Mouse (Mus musculus): ENCODE measurements around the gene Scamp1.
"Not testable (repeated sequence)": the region's sequence is repeated elsewhere in the genome, so short reads cannot be mapped to it uniquely, and the experiment has no call there.

Scamp1 gene

DNA sequence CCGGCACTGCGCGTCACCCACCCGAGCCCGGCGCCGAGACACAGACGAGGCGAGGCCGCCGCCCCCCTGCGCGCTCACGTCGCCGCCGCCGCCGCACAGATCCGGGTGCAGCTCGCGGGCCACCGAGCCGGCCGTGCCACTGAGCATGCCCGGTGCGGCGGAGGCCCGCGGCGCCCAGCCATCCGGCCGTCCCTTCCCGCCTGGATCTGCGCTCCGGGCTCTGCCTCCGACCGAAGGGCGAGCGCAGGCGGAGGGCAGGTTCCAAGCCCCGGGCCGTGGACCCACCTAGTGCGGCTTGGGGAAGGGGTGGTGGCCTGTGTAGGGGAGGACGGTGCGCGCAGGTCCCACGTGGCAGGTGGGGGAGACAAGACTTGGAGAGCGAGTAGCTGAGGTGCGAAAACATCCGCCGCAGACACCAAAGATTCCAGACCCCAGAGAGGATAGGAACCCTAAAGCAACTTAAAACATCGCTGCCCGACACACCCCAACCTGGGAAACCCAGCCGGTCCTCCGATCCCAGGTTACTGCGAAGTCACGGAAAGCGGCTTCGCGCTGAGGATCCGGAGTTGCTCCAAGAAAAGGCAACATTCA lies at the start of gene Scamp1:
Scamp1 (minus strand) TSS at position 577 of the 591 bp plus-strand sequence.
- DNase-seq (ENCODE audit: low read depth), result peak; percentile 57

DNA sequence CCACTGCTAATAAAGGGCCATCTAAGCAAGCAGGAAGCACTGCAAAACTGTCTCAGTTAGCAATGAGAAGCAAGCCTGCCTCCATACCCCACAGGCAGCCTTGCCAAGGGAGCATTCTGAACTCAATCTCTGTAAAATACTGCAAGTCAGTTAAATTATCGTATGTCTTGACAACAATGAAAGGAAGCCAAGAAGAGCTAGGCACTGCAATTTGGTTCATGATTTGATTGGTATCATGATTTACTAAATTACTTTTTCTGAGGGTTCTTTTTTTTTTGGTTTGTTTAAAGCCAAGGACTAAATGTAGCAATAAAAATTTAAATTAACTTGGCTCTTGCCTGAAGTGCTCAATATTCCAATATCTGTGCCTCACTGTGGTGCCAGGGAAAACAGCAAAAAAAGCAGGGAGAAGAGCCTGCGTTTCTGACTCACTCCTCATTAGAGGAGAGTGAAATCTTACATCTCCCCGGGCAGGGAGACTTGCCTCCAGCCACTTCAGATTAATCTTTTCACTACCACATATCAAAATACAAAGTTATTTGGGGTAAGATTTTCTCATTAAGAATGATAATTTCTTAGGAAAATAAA lies 44.8 kb upstream of the Scamp1 start:
- DNase-seq (ENCODE audit: low read depth), result no peak

DNA sequence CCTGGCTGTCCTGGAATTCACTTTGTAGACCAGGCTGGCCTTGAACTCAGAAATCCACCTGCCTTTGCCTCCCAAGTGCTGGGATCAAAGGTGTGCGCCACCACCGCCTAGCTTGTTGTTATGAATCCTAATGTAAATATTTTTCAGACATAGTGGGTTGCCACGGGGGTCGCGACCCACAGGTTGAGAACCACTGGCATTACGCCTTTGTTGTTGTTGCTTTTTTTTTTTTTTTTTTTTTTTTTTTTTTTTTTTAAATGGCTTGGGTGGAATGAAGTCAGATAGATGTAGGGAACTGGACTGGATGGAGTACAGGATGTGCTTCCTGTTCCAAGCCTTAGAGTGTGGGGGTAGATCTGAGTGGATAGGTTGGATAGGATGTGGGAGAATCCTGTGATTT lies 43.3 kb upstream of the Scamp1 start:
- not testable (repeated sequence) for DNase-seq (ENCODE audit: low read depth)

DNA sequence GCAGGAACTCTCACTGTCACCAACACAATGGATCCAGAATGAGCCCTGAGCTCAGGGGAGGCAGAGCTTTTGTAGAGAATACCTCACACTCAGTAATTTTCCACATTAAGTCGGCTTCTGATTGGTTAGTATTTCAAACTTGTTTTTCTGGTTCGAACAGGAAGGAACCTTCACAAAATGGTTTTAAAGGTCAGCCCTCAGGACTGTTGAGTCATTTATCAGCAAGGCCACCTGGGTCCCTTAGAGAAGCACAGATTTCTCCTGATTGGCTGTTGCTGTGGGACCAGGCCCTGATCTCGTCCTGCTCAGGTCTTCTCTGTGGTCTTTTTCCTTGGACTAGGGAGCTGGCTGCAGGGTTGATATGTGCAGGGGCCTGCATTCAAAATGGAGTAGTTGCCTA lies 42.4 kb upstream of the Scamp1 start:
- no peak for DNase-seq (ENCODE audit: low read depth)

DNA sequence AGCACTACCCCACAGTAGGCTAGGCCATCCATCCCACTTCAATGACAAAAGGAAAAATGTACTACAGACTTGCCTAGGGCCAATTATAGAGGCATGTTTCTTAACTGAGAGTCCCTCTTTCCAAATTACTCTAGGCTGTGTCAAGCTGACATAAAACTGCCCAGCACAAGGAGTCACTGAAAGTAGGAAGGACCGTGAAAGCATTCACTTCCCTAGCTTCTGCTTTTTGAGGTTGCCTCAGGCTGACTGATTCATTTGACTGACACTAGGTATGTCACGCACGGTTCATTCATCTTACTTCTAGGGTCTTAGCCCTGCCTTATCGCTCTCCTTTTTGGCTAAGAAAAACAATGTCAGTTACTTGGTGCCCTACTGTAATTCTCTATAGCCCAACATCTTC lies 36.8 kb upstream of the Scamp1 start:
- no peak for DNase-seq (ENCODE audit: low read depth)

DNA sequence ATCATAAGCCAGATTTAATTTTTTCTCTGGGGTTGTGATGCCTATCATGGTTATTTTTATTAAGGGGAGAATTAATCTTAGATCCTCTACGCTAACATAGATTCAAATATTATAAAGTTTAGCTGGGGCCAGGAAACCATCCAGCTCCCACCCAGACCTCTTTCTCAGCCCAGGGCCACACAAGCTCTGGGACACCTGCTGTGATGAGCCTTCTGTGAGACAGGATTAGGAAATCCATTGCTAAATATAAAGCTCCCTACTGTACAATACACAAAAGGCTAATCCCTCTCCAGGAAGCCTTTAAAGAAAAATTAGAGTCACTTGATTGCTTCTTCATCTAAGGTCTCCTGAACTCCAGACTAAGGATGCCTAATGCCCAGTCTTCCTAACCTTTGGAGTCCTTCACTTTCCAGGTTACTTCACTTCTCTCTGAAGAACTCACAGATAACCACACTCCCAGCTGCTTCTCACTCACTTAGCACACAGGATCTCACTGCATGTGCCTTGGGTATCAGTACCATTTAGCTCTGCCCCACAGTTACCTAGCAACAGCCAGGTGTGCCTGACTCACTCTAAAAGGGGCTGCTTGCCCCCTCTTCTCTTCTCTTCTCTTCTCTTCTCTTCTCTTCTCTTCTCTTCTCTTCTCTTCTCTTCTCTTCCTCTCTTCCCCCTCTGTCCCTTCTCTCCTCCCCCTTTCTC lies 35.6 kb upstream of the Scamp1 start:
- no peak for DNase-seq (ENCODE audit: low read depth)

DNA sequence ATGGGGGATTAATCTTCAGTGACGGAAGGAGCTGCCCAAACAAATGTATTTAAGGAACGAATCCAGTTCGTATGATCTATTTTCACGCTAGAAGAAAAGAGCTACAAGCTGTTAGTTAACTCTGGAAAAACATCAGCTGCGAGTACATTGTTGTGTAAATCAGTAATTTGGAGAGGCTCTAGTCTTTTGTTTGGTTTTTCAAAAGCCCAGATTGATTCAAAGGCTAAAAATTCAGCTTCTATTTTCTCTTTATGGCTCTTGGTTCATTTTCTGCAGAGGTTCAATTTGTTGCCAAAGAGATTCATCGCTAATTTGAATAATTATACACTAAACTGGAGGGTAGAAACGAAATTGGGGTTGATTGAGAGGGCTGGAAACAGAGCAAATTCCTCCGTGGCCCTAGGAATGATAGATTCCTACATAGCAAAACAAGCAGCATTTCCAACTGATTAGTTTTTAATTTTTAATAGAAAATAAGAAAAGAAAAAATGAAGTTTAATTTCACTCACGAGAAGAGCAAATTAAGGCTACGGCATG lies 31.4 kb upstream of the Scamp1 start:
- DNase-seq (ENCODE audit: low read depth), result no peak

DNA sequence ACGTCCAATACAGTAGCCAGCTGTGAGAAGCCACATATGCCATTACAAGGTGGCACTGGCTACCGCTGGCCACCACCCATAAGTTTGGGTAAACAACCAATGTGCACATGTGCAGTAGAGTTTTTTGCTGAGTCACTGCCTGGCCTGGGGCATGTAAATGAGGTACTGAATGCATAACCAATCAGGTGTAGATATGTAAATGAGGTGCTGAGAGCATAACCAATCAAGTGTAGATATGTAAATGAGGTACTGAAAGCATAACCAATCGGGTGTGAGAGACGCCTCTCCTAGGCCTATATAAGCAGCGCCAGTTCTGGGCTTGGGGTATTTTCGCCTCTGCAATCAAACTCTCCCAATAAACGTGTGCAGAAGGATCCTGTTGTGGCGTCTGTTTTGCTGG lies 27.2 kb upstream of the Scamp1 start:
- not testable (repeated sequence) for DNase-seq (ENCODE audit: low read depth)

DNA sequence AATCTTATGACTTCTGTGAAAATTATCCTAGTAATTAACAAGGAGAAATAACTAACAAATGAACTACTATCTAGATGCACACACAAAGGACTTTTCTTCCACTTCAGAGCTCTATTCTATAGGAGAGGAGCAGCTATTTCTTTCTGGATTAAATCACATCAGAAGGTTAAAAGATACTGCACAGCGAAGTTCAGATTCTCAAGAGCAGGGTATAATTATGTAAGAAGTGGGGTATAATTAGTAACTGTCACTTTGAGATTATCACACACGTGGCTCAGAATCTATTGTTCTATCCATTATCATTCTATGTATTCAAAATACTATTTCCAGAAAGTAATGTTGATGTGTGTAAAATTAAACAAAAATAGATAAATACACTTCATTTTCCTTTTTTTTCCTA lies 22.6 kb upstream of the Scamp1 start:
- DNase-seq (ENCODE audit: low read depth), result no peak

DNA sequence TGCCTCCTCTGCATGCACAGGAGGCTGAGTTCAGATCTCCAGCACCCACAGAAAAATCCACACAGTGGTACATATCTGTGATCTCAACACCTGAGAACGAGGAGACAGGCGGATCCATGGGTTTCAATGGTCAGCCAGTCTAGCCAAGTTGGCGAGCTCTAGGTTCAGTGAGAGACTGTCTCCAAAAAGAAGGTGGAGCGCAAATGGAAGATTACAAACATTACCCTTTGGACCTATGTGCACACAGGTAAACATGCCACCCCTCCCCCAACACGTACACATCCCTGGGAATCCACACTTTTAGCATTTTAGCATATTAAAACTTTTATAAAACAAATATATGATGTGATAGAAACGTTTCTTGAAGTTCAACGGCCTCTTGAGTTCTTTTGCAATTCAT lies 21.9 kb upstream of the Scamp1 start:
- no peak for DNase-seq (ENCODE audit: low read depth)

DNA sequence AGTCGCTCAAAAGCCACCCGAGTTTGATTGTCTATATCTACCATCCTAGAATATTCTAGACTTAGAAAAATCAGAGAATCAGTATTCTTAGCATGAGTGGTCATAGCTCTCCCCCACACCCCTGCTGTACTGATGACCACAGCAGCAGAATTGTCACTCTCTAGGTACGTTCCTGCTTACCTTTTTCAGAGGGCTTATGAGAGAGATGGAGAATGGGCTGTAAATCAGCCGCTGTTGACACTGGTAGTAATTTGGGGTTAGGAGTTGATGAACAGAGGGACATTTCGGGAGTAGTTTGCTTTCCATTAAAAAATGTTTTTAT lies 21.3 kb upstream of the Scamp1 start:
- no peak for DNase-seq (ENCODE audit: low read depth)

DNA sequence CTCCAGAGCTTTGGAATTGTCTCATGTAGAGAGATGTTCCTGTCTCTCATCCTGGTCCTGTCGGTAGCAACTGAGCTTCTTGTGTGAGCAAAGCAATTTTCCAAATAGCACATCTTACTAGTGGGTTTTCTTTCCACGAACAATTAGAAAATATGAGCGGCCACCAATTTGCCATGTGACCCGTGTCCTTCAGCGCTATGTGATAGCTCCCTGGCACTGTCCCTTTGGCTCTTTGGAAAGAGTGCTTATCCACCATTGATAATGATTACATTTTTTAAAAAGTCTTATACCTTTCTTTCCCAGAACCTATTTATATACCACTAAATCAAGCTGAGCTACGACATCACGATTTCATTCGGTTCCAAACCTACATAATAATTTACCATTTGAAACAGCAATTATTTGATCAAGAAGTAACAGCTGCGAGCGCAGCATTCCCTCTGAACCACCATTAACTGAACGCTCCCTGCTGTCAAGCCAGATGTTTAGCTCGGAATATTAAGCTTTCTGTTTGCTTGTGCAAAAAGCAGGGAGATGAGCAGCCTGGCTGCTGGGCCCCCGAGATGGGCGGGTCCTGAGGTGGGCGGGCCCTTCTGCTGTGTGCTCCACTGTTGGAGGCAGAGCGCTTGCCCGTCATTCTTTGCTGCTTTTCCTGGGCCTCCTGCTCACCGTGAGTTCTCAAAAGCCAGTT lies 20.8 kb upstream of the Scamp1 start:
- no peak for DNase-seq (ENCODE audit: low read depth)

DNA sequence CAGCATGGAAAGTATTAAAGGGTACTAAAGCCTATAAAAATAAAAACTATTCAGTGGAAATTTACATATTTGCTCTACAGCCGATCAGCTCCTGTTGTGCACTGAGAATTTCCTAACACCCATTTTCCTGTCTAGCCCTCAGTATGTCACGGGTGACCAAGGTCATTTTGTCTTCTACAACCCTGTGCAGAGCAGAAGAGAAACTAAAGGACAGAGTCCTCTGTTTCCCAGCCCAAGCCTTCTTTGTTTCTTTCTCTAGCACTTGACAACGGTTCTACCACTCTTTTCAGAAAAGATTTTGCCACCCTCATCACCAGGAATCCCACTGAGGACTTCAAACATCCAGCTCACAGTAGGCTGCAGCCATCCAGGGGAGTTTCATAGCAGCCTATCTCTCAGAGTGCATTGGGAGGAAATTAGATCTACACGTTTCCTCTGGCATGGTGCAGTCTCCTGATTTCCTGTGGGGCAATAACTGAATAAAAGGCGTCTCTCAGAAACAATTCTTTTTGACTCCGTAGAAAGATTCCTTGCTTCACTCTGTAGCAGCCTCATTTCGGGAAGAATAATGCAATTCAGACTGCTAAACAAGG lies 15.4 kb upstream of the Scamp1 start:
- DNase-seq (ENCODE audit: low read depth), result no peak

DNA sequence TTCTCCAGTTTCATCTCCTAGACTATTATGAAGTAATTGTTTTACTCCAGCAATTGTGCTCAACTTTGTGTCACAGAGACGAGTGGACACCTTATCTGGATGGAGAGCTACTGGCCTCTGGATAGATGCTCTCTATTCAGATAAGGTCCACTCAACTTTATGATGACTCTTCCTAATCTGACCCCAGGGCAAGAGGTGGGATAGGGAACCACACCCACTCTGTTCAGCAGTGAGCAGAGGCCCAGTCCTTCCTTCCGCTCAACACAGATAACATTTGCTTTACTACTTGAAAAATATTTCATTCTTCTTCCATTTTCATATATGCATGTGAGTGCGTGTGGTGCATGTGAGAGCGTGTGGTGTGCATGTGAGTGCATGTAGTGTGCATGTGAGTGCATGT lies 14.6 kb upstream of the Scamp1 start:
- DNase-seq (ENCODE audit: low read depth), result no peak

DNA sequence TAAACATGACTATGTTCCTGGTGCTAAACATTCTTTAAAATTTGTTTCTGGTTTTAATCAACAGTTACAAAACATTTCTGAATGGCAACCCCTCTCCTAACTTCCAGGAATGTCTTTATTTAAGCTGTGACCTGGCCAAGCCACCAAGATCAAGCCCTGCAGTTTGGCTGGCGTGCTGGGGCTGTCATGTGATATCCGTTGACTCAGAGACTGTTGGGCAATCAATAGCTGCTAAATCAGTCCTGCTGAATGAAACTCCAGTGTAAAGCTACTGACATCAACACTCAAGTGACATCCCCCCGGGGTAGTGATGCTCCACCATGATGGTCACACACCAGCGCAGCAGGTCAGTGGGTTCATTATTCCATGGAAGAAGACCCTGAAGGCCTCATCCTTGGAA lies 12.7 kb upstream of the Scamp1 start:
- peak; percentile 96 for DNase-seq (ENCODE audit: low read depth)

DNA sequence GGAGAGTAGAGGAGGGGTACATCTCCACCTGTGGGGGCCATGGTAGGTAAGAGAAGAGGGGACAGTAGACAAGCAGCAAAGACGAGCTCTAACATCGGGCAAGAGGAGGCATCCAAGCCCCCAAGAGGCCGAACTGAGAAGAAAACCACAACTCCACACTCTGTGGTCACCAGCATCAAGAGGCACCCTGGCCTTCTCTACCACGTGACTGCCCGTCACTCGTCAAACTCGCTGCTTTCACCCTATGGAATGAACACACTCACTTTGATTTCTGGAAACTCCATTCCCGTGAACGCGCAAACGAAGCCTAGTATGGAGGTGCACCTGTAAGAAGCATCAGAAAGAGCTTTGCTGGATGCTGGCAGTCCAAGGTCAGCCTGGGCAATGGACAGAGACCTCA lies 10.7 kb upstream of the Scamp1 start:
- no peak for DNase-seq (ENCODE audit: low read depth)

DNA sequence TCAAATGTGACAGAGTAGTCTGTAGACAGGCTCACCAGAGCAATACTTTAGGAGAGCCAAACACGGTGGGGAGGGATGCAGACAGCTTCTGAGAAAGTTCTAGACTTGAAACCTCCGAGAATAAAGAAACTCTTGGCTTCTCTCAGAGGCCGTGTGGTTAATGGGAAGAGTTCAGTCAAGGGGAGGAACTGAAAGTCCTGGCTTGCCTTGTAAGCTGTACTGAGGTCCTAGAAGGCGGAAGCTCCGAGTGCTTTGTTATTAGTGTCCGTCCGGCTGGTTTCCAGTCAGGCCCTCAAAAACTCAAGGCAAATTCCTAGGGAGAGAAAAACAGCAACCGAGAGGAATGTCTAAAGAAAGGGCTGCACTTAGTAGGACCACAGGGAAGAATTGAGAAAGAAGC lies 10.3 kb upstream of the Scamp1 start:
- DNase-seq (ENCODE audit: low read depth), result no peak

DNA sequence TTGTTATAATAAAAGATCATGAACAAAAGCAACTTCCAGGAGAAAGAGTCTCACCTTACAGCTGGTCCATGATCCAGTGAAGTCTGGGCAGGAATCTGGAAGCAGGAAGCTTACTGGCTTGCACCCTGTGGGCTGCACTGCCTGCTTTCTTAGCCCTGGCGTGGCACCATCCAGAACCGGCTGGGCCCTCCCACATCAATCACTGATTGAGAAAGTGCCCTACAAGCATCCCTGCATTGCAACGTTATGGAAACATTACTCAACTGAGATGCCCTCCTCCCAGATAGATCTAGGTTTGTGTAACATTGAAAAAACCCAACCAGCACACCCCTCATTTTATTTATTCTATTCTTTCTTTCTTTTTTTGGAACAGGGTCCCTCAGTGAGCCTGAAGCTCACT lies 9.2 kb upstream of the Scamp1 start:
- DNase-seq (ENCODE audit: low read depth), result no peak

DNA sequence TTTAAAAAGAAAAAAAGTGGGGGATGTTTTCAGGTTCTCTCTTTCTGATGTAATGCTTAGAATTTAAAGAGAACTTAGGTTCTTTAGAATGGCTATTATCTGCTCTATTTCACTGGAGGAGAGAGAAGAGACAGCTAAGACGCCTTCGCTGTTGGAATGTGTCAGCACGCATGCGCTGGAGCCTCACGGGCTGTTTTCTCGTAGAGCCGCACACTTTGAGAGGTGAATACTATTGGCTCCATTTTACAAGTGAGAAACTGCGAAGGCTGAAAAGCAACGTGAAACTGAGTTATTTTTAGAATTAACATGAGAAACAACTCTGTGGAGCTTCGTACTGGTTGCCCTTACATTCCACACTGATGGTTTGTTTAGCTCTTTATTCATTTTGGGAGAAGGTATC lies 8.3 kb upstream of the Scamp1 start:
- DNase-seq (ENCODE audit: low read depth), result no peak

DNA sequence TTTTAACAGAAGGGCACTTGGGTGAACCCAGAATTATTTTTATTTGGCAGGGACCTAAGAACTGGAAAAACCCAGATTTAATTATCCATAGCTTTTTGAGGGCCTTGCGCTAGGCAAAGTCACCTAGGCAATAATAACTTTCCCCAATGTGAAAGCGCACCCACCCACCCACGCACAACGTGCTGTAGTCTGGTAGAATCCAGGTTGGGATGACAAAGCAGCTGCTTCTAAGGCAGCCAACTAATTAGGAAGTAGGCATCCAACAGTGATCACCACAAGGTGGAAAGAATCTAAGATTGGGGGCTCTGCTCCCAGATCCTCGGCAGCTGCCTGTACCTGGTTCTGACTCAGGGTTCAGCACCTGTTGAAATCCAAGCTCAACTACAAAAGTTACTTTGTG lies 538 bp upstream of the Scamp1 start:
- DNase-seq (ENCODE audit: low read depth), result no peak

DNA sequence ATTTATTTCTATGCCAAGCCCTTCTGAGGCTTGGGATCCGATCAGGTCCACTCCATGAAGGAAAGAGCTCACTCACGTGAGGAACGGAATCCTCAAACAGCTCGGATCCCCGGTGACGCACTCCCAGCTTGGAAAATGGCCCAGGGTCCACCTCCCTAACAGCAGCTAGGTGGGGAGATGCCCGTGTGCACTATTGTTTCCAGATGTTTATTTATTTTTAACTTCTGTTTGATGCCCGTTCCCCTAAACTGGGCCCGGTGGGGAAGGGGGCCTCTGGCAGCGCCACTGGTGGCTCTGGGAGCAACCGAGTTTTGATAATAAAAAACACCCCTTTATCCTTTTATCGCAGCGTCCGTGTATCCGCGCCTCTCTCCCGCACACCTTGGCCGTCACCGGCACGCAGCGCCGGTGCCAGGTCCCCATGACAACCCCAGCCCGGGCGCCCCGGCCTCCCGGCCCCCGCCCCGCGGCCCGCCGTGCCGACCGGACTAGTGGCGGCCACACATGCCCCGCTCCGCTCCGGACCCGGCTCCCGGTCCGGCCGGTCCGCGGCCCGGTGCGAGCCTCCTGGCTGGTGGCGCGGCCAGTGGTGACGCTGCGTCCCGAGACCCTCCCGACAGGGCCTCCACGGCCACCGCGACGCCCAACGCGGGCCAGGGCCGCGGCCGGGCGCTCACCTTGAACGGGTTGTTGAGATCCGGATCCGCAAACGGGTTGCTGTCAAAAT lies 951 bp downstream of the Scamp1 start:
- peak; percentile 27 for DNase-seq (ENCODE audit: low read depth)

DNA sequence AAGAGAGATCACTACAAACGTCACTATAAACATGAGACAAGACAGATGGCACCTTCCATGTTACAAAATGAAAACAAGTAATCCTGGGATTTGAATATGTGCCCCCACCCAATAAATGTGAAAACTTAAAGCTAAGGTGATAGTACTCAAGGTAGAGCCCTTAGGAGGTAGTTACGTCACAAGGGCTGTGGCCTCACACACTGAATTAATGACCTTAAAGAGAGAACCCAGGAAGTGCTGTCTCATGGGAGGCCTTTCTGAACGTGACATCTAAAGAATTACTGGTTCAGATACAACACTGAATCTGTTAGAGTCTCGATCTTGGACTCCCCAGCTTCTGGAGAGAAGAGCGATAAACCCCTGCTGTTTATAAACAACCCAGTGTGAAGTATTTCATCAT lies 6.2 kb downstream of the Scamp1 start:
- DNase-seq (ENCODE audit: low read depth), result no peak

Measured in fibroblast of lung, adult 2 months (primary cell).